Mouse (Mus musculus): ENCODE results near the gene Gm17622. TPM values are rescaled to one million over a fixed set of nuclear protein-coding genes. Genes with fewer than 3 reads are reported as not detected.

Gm17622 gene
- polyA plus RNA-seq, 2 experiments, result not detected

DNA sequence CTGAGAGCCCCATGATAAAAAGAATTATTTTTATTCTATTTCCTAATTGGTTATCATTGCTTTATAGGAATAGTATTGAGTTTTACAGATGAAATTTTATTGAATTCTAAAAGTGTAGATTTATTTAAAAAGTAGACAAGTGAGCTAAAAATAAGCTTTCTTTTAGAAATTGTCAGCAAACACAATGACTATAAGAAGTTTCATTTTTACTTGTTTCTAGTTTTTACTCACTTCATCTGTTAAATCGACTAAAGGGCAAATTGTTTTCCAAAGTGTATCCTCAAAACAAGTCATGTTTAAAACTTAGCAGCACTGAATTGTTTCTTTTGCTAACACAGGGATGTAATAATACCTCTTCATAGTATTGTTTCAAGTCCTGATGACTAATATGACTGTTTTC is 11.5 kb upstream of the Gm17622 start:
- Histone ChIP-seq H3K27ac (no peak overlapping the region), H3K27me3 (ENCODE audit: control insufficient read depth, insufficient read depth, low read length) (no peaks in the 10 kb centered on the region), H3K9me3 (ENCODE audit: control insufficient read depth, low read length) (no peaks in the 10 kb centered on the region), H3K4me3 (ENCODE audit: insufficient read depth in 1 of 2, low read depth in 2 of 2, low read length in 2 of 2) (no peak overlapping the region), H3K4me1 (replicated peaks; ENCODE audit: control insufficient read depth in 2 of 2, insufficient read depth in 2 of 2, low read length in 1 of 2) (no peaks in the 10 kb centered on the region), H3K4me2 (ENCODE audit: low read depth) (no peak overlapping the region), H3K9ac (replicated peaks) (no peak overlapping the region), H3K36me3 (replicated peaks; ENCODE audit: control insufficient read depth, insufficient read depth, low read depth) (no peaks in the 10 kb centered on the region; the same call in 1 of the 2 replicates)
- DNase-seq (ENCODE audit: low read depth in 3 of 3, low spot score in 3 of 3) (no peak), ATAC-seq (ENCODE audit: insufficient read depth) (no peak)
- TF ChIP-seq CTCF (IDR thresholded peaks at IDR 0.05; ENCODE audit: low read depth) (no peak), EP300 (IDR thresholded peaks at IDR 0.05; ENCODE audit: low read depth) (no peak)
- WGBS (ENCODE audit: insufficient replicate concordance), result 76% methylated on average over 1 of the region's 1 CpGs

- Histone ChIP-seq H3K9ac (replicated peaks) (no peak overlapping the region), H3K27me3 (ENCODE audit: control insufficient read depth, insufficient read depth, low read length) (no peaks in the 10 kb centered on the region), H3K9me3 (ENCODE audit: control insufficient read depth, low read length) (no peaks in the 10 kb centered on the region), H3K36me3 (replicated peaks; ENCODE audit: control insufficient read depth, insufficient read depth, low read depth) (no peaks in the 10 kb centered on the region; the same call in none of the 2 replicates), H3K4me3 (ENCODE audit: insufficient read depth in 1 of 2, low read depth in 2 of 2, low read length in 2 of 2) (no peak overlapping the region), H3K27ac (no peak overlapping the region), H3K4me2 (ENCODE audit: low read depth) (no peak overlapping the region), H3K4me1 (replicated peaks; ENCODE audit: control insufficient read depth in 2 of 2, insufficient read depth in 2 of 2, low read length in 1 of 2) (no peaks in the 10 kb centered on the region)
- DNase-seq (ENCODE audit: low read depth in 3 of 3, low spot score in 3 of 3) (no peak), ATAC-seq (ENCODE audit: insufficient read depth) (no peak)
- WGBS (ENCODE audit: insufficient replicate concordance), result 75% methylated on average over 6 of the region's 6 CpGs
- no peak for TF ChIP-seq CTCF (IDR thresholded peaks at IDR 0.05; ENCODE audit: low read depth)
Measured at GRCm38 (mm10) chr13:96487230-96487629, 3.3 kb upstream of the Gm17622 start.

- no peaks in the 10 kb centered on the region for H3K27me3 ChIP-seq (ENCODE audit: control insufficient read depth, insufficient read depth, low read length)
- ATAC-seq (ENCODE audit: insufficient read depth), result no peak
- WGBS (ENCODE audit: insufficient replicate concordance), result 78% methylated on average over 6 of the region's 6 CpGs
- no peak overlapping the region for H3K4me3 ChIP-seq (ENCODE audit: insufficient read depth in 1 of 2, low read depth in 2 of 2, low read length in 2 of 2)
- no peaks in the 10 kb centered on the region for H3K4me1 ChIP-seq (replicated peaks; ENCODE audit: control insufficient read depth in 2 of 2, insufficient read depth in 2 of 2, low read length in 1 of 2)
- no peaks in the 10 kb centered on the region; the same call in none of the 2 replicates for H3K36me3 ChIP-seq (replicated peaks; ENCODE audit: control insufficient read depth, insufficient read depth, low read depth)
- H3K9me3 ChIP-seq (ENCODE audit: control insufficient read depth, low read length), result no peaks in the 10 kb centered on the region
- H3K27ac ChIP-seq, result no peak overlapping the region
- no peak overlapping the region for H3K9ac ChIP-seq (replicated peaks)
- no peak for DNase-seq (ENCODE audit: low read depth in 3 of 3, low spot score in 3 of 3)
- H3K4me2 ChIP-seq (ENCODE audit: low read depth), result no peak overlapping the region
- TF ChIP-seq CTCF (IDR thresholded peaks at IDR 0.05; ENCODE audit: low read depth), result no peak
- TF ChIP-seq EP300 (IDR thresholded peaks at IDR 0.05; ENCODE audit: low read depth), result no peak
Measured at GRCm38 (mm10) chr13:96487968-96488367, 2.6 kb upstream of the Gm17622 start.

- Histone ChIP-seq H3K4me1 (replicated peaks; ENCODE audit: control insufficient read depth in 2 of 2, insufficient read depth in 2 of 2, low read length in 1 of 2) (no peaks in the 10 kb centered on the region), H3K4me3 (ENCODE audit: insufficient read depth in 1 of 2, low read depth in 2 of 2, low read length in 2 of 2) (no peak overlapping the region), H3K27ac (no peak overlapping the region), H3K9me3 (ENCODE audit: control insufficient read depth, low read length) (no peaks in the 10 kb centered on the region), H3K4me2 (ENCODE audit: low read depth) (no peak overlapping the region), H3K36me3 (replicated peaks; ENCODE audit: control insufficient read depth, insufficient read depth, low read depth) (no peaks in the 10 kb centered on the region), H3K9ac (replicated peaks) (no peak overlapping the region), H3K27me3 (ENCODE audit: control insufficient read depth, insufficient read depth, low read length) (no peaks in the 10 kb centered on the region)
- TF ChIP-seq CTCF (IDR thresholded peaks at IDR 0.05; ENCODE audit: low read depth) (no peak), EP300 (IDR thresholded peaks at IDR 0.05; ENCODE audit: low read depth) (no peak)
- WGBS (ENCODE audit: insufficient replicate concordance), result 37% methylated on average over 8 of the region's 8 CpGs
- DNase-seq (ENCODE audit: low read depth in 3 of 3, low spot score in 3 of 3), result no peak
- ATAC-seq (ENCODE audit: insufficient read depth), result no peak
Measured at GRCm38 (mm10) chr13:96496630-96497029, 6.1 kb downstream of the Gm17622 start.

- no peak overlapping the region for H3K4me2 ChIP-seq (ENCODE audit: low read depth)
- no peaks in the 10 kb centered on the region for H3K4me1 ChIP-seq (replicated peaks; ENCODE audit: control insufficient read depth in 2 of 2, insufficient read depth in 2 of 2, low read length in 1 of 2)
- WGBS (ENCODE audit: insufficient replicate concordance), result 81% methylated on average over 2 of the region's 2 CpGs
- no peak overlapping the region for H3K27ac ChIP-seq
- H3K4me3 ChIP-seq (ENCODE audit: insufficient read depth in 1 of 2, low read depth in 2 of 2, low read length in 2 of 2), result no peak overlapping the region
- ATAC-seq (ENCODE audit: insufficient read depth) (no peak), DNase-seq (ENCODE audit: low read depth in 3 of 3, low spot score in 3 of 3) (no peak)
- H3K36me3 ChIP-seq (replicated peaks; ENCODE audit: control insufficient read depth, insufficient read depth, low read depth), result no peaks in the 10 kb centered on the region
- H3K27me3 ChIP-seq (ENCODE audit: control insufficient read depth, insufficient read depth, low read length), result no peaks in the 10 kb centered on the region
- TF ChIP-seq CTCF (IDR thresholded peaks at IDR 0.05; ENCODE audit: low read depth) (no peak), EP300 (IDR thresholded peaks at IDR 0.05; ENCODE audit: low read depth) (no peak)
- no peaks in the 10 kb centered on the region for H3K9me3 ChIP-seq (ENCODE audit: control insufficient read depth, low read length)
- H3K9ac ChIP-seq (replicated peaks), result no peak overlapping the region
Measured at GRCm38 (mm10) chr13:96499891-96500290, 9.4 kb downstream of the Gm17622 start.
